Mouse (Mus musculus): ENCODE measurements around the gene Nfatc2.

Gene Nfatc2

DNA sequence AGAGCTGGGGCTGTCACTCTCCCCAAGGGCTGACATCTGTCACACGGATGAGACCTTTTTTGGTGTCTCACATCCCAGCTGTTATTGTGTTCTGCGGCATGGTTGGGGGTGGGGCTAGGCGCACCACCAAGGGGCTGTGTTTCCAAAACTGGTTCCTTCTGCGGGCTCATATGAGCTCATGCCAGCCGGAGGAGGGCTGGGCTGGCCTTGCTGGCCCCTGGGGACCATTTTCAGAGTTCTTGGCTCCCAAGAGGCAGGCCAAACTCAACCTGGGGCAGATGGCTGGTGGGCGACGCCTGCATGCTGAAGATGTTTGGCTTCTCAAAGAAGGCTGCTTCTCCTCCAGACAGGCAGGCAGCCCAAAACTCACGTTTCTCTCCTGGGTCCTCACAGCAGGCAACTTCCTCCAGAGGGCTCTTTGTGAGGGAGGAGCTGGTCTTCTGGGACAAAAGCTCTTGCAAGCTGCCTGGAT, 162.4 kb downstream of the Nfatc2 start:
- no peak for DNase-seq (ENCODE audit: low spot score)

DNA sequence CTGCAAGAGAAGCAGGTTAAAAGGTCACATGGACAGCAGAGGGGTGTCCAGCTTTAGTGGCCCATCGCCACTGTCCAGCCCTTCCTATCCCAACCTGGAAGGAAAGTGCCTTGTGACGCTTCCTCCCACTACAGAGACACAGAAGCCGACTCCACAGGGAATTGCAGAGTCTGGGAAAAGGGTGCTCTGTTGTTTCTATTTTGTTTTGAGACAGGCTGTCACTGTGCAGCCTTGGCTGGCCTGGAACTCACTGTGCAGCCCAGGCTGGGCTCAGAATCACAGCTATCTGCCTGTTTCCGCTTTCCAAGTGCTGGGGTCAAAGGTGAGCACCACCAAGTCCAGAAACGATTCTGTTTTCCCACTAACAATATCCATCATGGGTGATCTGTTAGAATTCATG, 167.3 kb downstream of the Nfatc2 start:
- DNase-seq (ENCODE audit: low spot score), result no peak

DNA sequence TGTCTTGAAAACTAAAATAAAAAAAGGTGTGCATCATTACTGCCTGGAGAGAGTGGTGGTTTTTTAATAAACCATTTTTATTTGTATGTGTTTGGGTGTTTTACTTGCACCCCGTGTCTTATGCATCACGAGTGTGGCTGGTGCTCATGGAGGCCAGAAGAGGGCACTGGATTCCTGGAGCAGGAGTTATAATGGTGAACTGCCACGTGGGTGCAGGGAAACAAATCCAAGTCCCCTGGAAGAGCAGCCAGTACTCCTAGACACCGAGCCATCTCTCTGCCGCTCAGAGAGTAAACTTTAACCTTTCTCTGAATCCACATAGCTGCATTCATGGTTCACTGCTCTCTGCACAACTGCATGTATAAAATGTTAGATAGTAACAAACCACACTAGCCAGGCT, 168.1 kb downstream of the Nfatc2 start:
- no peak for DNase-seq (ENCODE audit: low spot score)

DNA sequence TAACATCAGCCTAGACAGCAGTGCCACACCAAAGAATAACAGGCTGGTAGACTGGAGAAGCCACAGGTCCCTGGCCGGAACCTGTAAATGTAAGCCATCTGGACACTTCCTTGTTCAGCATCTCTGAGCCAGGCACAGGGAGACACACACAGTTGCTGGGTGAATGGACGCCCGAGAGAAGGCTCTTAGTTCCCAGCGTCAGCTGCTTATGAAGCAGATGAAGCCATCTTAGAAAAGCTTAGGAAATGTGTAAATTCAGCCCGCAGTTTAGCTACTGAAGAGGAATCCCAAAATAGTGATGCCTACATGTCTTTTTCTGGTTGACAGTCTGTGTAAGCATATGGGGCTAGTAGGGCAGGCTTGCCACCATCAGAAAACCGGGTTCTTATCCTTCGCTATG, 169.1 kb downstream of the Nfatc2 start:
- no peak for DNase-seq (ENCODE audit: low spot score)

DNA sequence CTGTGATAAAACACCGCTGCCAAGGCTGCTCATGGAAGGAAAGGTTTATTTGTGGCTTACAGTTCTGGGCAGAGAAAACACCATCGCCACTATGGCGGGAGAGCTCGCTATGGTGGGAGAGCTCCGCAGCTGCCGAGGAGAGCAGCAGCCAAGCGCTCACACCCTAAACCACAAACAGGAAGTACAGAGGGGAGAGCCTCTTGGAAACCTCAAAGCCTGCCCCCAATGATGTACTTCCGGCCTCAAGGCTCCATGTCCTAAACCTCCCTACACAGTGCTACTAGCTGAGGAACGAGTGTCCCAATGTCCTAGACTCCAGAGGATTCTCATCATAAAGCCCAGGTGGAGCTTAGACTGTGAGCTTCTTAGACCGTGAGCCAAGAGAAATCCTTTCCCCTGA, 171.9 kb downstream of the Nfatc2 start:
- DNase-seq (ENCODE audit: low spot score), result no peak

DNA sequence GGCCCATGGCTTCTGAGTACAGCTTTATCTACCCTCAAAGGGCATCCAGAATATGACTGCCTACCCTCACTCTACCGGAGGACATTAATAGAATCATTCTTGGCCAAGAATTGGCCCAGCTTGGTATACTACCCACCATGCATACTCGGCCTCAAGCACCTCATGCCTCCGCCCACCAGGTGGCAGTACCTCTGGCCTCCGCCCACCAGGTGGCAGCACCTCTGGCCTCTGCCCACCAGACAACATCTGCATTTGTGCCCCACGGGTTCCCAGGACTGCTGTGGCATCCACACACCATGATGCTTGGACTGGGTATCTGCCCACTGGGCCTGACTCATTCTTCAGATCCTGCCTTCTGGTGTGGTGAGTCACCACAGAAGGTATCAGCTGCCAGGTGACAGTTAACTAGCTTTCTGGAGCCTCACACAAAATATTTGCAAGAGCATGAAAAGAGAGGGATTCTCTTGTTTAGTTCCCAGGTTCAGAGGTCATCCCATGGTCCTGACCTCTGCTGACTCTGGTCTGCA, 173.0 kb downstream of the Nfatc2 start:
- no peak for DNase-seq (ENCODE audit: low spot score)

Data from MN1 (cell line).